Mouse (Mus musculus) heart, embryonic 12.5 days (tissue): ENCODE measurements around the gene Gm10130. TPM values are rescaled to one million over a fixed set of nuclear protein-coding genes. Genes with fewer than 3 reads are reported as not detected.
"Not testable (repeated sequence)": the region's sequence is repeated elsewhere in the genome, so short reads cannot be mapped to it uniquely, and the experiment has no call there.

Experiments
- ATAC-seq: fragments of 200-750 bp; cut with Nextera tagmentation; 2 replicates; pipeline ENCODE4 v1.8.0; 2017; ENCODE audit warnings: moderate TSS enrichment, moderate library complexity; ENCODE audit not compliant: insufficient number of reproducible peaks, low FRiP score
- H3K27ac ChIP-seq: fragments of 300-500 bp; sonication (generic); 2 replicates; pipeline ENCODE4 v1.5.1; 2016; ENCODE audit warnings: mild to moderate bottlenecking, moderate library complexity; ENCODE audit not compliant: poor library complexity, severe bottlenecking
- H3K27me3 ChIP-seq: fragments of 300-500 bp; sonication (generic); replicated peaks from 2 replicates; pipeline ENCODE4 v1.6.1; 2016; ENCODE audit warnings: mild to moderate bottlenecking, moderate library complexity
- H3K36me3 ChIP-seq: fragments of 300-500 bp; sonication (generic); 2 replicates; pipeline ENCODE4 v1.6.1; 2016; ENCODE audit warnings: mild to moderate bottlenecking, moderate library complexity
- H3K4me1 ChIP-seq: fragments of 300-500 bp; sonication (generic); replicated peaks from 2 replicates; pipeline ENCODE4 v1.6.1; 2016; ENCODE audit warnings: mild to moderate bottlenecking
- H3K4me2 ChIP-seq: fragments of 300-500 bp; sonication (generic); 2 replicates; pipeline ENCODE4 v1.6.1; 2016; ENCODE audit warnings: mild to moderate bottlenecking, moderate library complexity
- H3K4me3 ChIP-seq: fragments of 300-500 bp; sonication (generic); 2 replicates; pipeline ENCODE4 v1.5.1; 2016; ENCODE audit warnings: mild to moderate bottlenecking
- H3K9ac ChIP-seq: fragments of 300-500 bp; sonication (generic); 2 replicates; pipeline ENCODE4 v1.6.1; 2016; ENCODE audit warnings: mild to moderate bottlenecking, moderate library complexity
- H3K9me3 ChIP-seq: fragments of 300-500 bp; sonication (generic); replicated peaks from 2 replicates; pipeline ENCODE4 v1.6.1; 2016; ENCODE audit warnings: mild to moderate bottlenecking, moderate library complexity
- WGBS: fragments of 180-500 bp; shearing (Covaris S2); methylation state at CpG from one replicate; pipeline ENCODE4 v1.1.7; 2016; 5-methylcytosine and 5-hydroxymethylcytosine counted together
- polyA plus RNA-seq: library from polyadenylated mRNA; unstranded; fragments of >200 nt; fragmentation: Nextera tagmentation; extraction: Ambion mirVana; gene quantifications from 2 replicates; pipeline ENCODE4 v1.2.1, GENCODE M21; 2016

Gene Gm10130
- polyA plus RNA-seq, 1 experiment from 2014 or later, result 2.3 TPM

DNA sequence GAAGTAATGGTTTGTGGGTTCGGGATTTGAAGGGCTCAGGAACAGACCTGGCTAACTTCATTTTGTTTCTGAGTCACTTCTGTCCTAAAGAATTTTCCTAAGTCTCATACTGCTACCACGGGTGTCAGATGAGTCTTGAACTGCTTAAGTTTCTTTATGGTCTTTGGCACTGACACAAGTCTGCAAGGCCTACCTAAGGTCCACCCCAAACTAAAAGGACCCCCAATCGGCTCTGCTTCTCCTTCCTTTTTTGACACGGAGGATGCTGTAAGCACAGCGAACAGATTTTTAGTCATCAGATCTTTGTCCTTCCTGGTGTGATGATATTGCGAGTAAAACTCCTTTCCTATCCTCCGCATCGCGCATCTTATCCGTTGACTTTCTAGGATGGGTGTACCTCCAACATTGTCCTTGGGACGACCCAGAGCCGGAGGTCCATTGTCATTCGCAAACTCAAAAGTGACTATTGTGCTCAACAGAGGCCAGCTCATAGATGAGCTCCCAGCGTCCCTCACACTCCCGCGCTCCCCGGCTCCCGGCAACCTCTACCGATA, 62.1 kb downstream of the Gm10130 start:
- not testable (repeated sequence) for H3K4me3 ChIP-seq, H3K27ac ChIP-seq, H3K4me1 ChIP-seq, H3K9ac ChIP-seq, H3K36me3 ChIP-seq, ATAC-seq, H3K27me3 ChIP-seq, H3K4me2 ChIP-seq
- H3K9me3 ChIP-seq, result peaks cover 17% of the 10 kb centered on the region; the same call in 1 of the 2 replicates
- WGBS, result 89% methylated on average over 19 of the region's 19 CpGs

- Histone ChIP-seq H3K27me3 (no peaks in the 10 kb centered on the region), H3K9ac (no peak overlapping the region), H3K36me3 (no peaks in the 10 kb centered on the region), H3K4me3 (no peak overlapping the region), H3K4me2 (no peak overlapping the region), H3K27ac (no peak overlapping the region), H3K4me1 (no peaks in the 10 kb centered on the region), H3K9me3 (peaks cover 24% of the 10 kb centered on the region)
- ATAC-seq, result no peak
- 77% methylated on average over 1 of the region's 1 CpGs for WGBS
Observed at GRCm38 (mm10) chr2:150390198-150390597, 66.7 kb downstream of the Gm10130 start.

GRCm38 (mm10) chr2:150412146-150412545, 88.6 kb downstream of the Gm10130 start:
- H3K4me3 ChIP-seq, H3K4me1 ChIP-seq, ATAC-seq, H3K27ac ChIP-seq, H3K27me3 ChIP-seq, H3K4me2 ChIP-seq, H3K9ac ChIP-seq, H3K9me3 ChIP-seq: not testable (repeated sequence)
- 84% methylated on average over 17 of the region's 17 CpGs for WGBS
- H3K36me3 ChIP-seq, result peaks cover 14% of the 10 kb centered on the region

Other genes with a start within 250 kb of the Gm10130 start
- gene Zfp120, start 187.0 kb upstream of the Gm10130 start, polyA plus RNA-seq, result 4.1 and 4.2 TPM in 2 replicates
- not detected in 2 replicates for gene Gm10770, start 144.0 kb upstream of the Gm10130 start, polyA plus RNA-seq
- not detected in 2 replicates for gene Gm14139, start 141.9 kb upstream of the Gm10130 start, polyA plus RNA-seq
- 4.0 and 4.5 TPM in 2 replicates for gene Zfp937, start 105.6 kb upstream of the Gm10130 start, polyA plus RNA-seq
- 3.2 and 4.3 TPM in 2 replicates for gene Gm21994, start 68.1 kb upstream of the Gm10130 start, polyA plus RNA-seq
- 0.06 TPM in 1 of 2 replicates, not detected in the other for gene Gm14124, start 66.2 kb upstream of the Gm10130 start, polyA plus RNA-seq
- 4.9 and 5.4 TPM in 2 replicates for gene 3300002I08Rik, start 39.1 kb downstream of the Gm10130 start, polyA plus RNA-seq
- gene Zfp442, start 127.8 kb downstream of the Gm10130 start, polyA plus RNA-seq, result 4.6 and 4.8 TPM in 2 replicates
- 0.08 and 0.12 TPM in 2 replicates for gene Zfp345, start 161.4 kb downstream of the Gm10130 start, polyA plus RNA-seq
- gene Cst7, start 246.7 kb downstream of the Gm10130 start, polyA plus RNA-seq, result 0.19 and 0.34 TPM in 2 replicates